Mouse (Mus musculus) liver, embryonic 13.5 days (tissue): ENCODE results near the gene Bmp2k. TPM values are rescaled to one million over a fixed set of nuclear protein-coding genes. Genes with fewer than 3 reads are reported as not detected.
A peak's percentile ranks its signal among the peaks of the same experiment; 100 is the strongest.

Experiments used
- ATAC-seq: fragments of 200-750 bp; cut with Nextera tagmentation; 2 replicates; pipeline ENCODE4 v1.8.0; 2017; ENCODE audit warnings: low read depth, mild to moderate bottlenecking, moderate number of reproducible peaks, moderate library complexity
- DNase-seq: peaks from one replicate; pipeline ENCODE4 v3.0.0; 2022
- H3K27ac ChIP-seq: fragments of 300-500 bp; sonication (generic); 2 replicates; pipeline ENCODE4 v1.5.1; 2015; ENCODE audit warnings: moderate library complexity, mild to moderate bottlenecking, inconsistent platforms
- H3K27me3 ChIP-seq: fragments of 300-500 bp; sonication (generic); 2 replicates; pipeline ENCODE4 v1.6.1; 2015; ENCODE audit warnings: mild to moderate bottlenecking, inconsistent platforms
- H3K36me3 ChIP-seq: fragments of 300-500 bp; sonication (generic); 2 replicates; pipeline ENCODE4 v1.6.1; 2015; ENCODE audit warnings: mild to moderate bottlenecking, inconsistent platforms
- H3K4me1 ChIP-seq: fragments of 300-500 bp; sonication (generic); replicated peaks from 2 replicates; pipeline ENCODE4 v1.6.1; 2015; ENCODE audit warnings: inconsistent platforms
- H3K4me2 ChIP-seq: fragments of 300-500 bp; sonication (generic); 2 replicates; pipeline ENCODE4 v1.6.1; 2015; ENCODE audit warnings: inconsistent platforms, mild to moderate bottlenecking, moderate library complexity
- H3K4me3 ChIP-seq: fragments of 300-500 bp; sonication (generic); replicated peaks from 2 replicates; pipeline ENCODE4 v1.5.1; 2015; ENCODE audit warnings: mild to moderate bottlenecking, inconsistent platforms
- H3K9ac ChIP-seq: fragments of 300-500 bp; sonication (generic); 2 replicates; pipeline ENCODE4 v1.6.1; 2015; ENCODE audit warnings: mild to moderate bottlenecking, inconsistent platforms
- H3K9me3 ChIP-seq: fragments of 300-500 bp; sonication (generic); replicated peaks from 2 replicates; pipeline ENCODE4 v1.6.1; 2016; ENCODE audit warnings: inconsistent platforms
- WGBS: fragments of 180-500 bp; shearing (Covaris S2); methylation state at CpG from one replicate; pipeline ENCODE4 v1.1.7; 2015; ENCODE audit not compliant: insufficient replicate concordance; 5-methylcytosine and 5-hydroxymethylcytosine counted together
- polyA plus RNA-seq: library from polyadenylated mRNA; unstranded; fragments of >200 nt; fragmentation: Nextera tagmentation; extraction: Ambion mirVana; gene quantifications from 2 replicates; pipeline ENCODE4 v1.2.1, GENCODE M21; 2015

Bmp2k gene
- polyA plus RNA-seq, 1 experiment from 2014 or later: 34.7 TPM

- Histone ChIP-seq H3K36me3 (peaks cover 93% of the 10 kb centered on the region), H3K27ac (no peak overlapping the region), H3K9me3 (no peaks in the 10 kb centered on the region), H3K27me3 (no peaks in the 10 kb centered on the region), H3K4me2 (no peak overlapping the region), H3K4me1 (peaks cover 3% of the 10 kb centered on the region), H3K9ac (no peak overlapping the region), H3K4me3 (no peak overlapping the region)
- ATAC-seq (no peak), DNase-seq (peak; percentile 29)
- WGBS: 6% methylated on average over 1 of the region's 1 CpGs
Measured at GRCm38 (mm10) chr5:97055511-97056068, 58.1 kb downstream of the Bmp2k start.

- no peak overlapping the region for H3K27ac ChIP-seq
- 93% methylated on average over 3 of the region's 3 CpGs for WGBS
- ATAC-seq: no peak
Measured at GRCm38 (mm10) chr5:97056359-97056758, 58.9 kb downstream of the Bmp2k start.

GRCm38 (mm10) chr5:97056791-97057450, 59.4 kb downstream of the Bmp2k start:
- H3K27me3 ChIP-seq: no peaks in the 10 kb centered on the region
- H3K4me1 ChIP-seq: peaks cover 3% of the 10 kb centered on the region
- H3K4me3 ChIP-seq: no peak overlapping the region
- DNase-seq: no peak
- H3K9me3 ChIP-seq: no peaks in the 10 kb centered on the region
- H3K36me3 ChIP-seq: peaks cover 91% of the 10 kb centered on the region
- H3K9ac ChIP-seq: no peak overlapping the region
- ATAC-seq: no peak
- H3K4me2 ChIP-seq: no peak overlapping the region
- WGBS: 86% methylated on average over 12 of the region's 12 CpGs
- H3K27ac ChIP-seq: no peak overlapping the region

More at GRCm38 (mm10) chr5:97056359-97056758, 58.9 kb downstream of the Bmp2k start:
- Histone ChIP-seq H3K4me3 (no peak overlapping the region), H3K36me3 (peaks cover 91% of the 10 kb centered on the region), H3K4me2 (no peak overlapping the region), H3K4me1 (peaks cover 3% of the 10 kb centered on the region), H3K9me3 (no peaks in the 10 kb centered on the region), H3K27me3 (no peaks in the 10 kb centered on the region), H3K9ac (no peak overlapping the region)
- no peak for DNase-seq

GRCm38 (mm10) chr5:97060864-97061263, 63.4 kb downstream of the Bmp2k start:
- Histone ChIP-seq H3K27ac (no peak overlapping the region), H3K4me1 (no peaks in the 10 kb centered on the region), H3K27me3 (no peaks in the 10 kb centered on the region), H3K4me2 (no peak overlapping the region), H3K9me3 (no peaks in the 10 kb centered on the region), H3K9ac (no peak overlapping the region), H3K36me3 (peaks cover 92% of the 10 kb centered on the region), H3K4me3 (no peak overlapping the region)
- 77% methylated on average over 3 of the region's 3 CpGs for WGBS
- ATAC-seq (no peak), DNase-seq (no peak)

- Histone ChIP-seq H3K27ac (peak overlapping the region; percentile 32; the same call in 1 of the 2 replicates), H3K9me3 (no peaks in the 10 kb centered on the region), H3K27me3 (no peaks in the 10 kb centered on the region), H3K36me3 (peaks cover 92% of the 10 kb centered on the region), H3K4me1 (no peaks in the 10 kb centered on the region), H3K9ac (no peak overlapping the region), H3K4me2 (no peak overlapping the region), H3K4me3 (no peak overlapping the region)
- DNase-seq (no peak), ATAC-seq (no peak)
- WGBS: 74% methylated on average over 1 of the region's 1 CpGs
Measured at GRCm38 (mm10) chr5:97062041-97062440, 64.6 kb downstream of the Bmp2k start.

- Histone ChIP-seq H3K4me2 (no peak overlapping the region), H3K27ac (no peak overlapping the region), H3K9me3 (no peaks in the 10 kb centered on the region), H3K36me3 (peaks cover 92% of the 10 kb centered on the region), H3K4me1 (no peaks in the 10 kb centered on the region), H3K9ac (no peak overlapping the region), H3K27me3 (no peaks in the 10 kb centered on the region), H3K4me3 (no peak overlapping the region)
- WGBS: 84% methylated on average over 4 of the region's 4 CpGs
- ATAC-seq (no peak), DNase-seq (no peak)
Measured at GRCm38 (mm10) chr5:97065746-97066145, 68.3 kb downstream of the Bmp2k start.

GRCm38 (mm10) chr5:97075476-97076151, 78.1 kb downstream of the Bmp2k start:
- Histone ChIP-seq H3K27me3 (no peaks in the 10 kb centered on the region), H3K4me1 (no peaks in the 10 kb centered on the region), H3K4me2 (no peak overlapping the region), H3K4me3 (no peak overlapping the region), H3K27ac (no peak overlapping the region), H3K9ac (no peak overlapping the region), H3K9me3 (no peaks in the 10 kb centered on the region), H3K36me3 (peaks cover 81% of the 10 kb centered on the region)
- no peak for ATAC-seq
- no peak for DNase-seq
- 91% methylated on average over 11 of the region's 11 CpGs for WGBS

GRCm38 (mm10) chr5:97076167-97076566, 78.7 kb downstream of the Bmp2k start:
- ATAC-seq: no peak
- DNase-seq: no peak
- H3K4me1 ChIP-seq: no peaks in the 10 kb centered on the region
- no peak overlapping the region for H3K4me3 ChIP-seq
- H3K36me3 ChIP-seq: peaks cover 80% of the 10 kb centered on the region
- 91% methylated on average over 5 of the region's 5 CpGs for WGBS
- H3K9me3 ChIP-seq: no peaks in the 10 kb centered on the region
- no peak overlapping the region for H3K4me2 ChIP-seq
- H3K27me3 ChIP-seq: no peaks in the 10 kb centered on the region
- no peak overlapping the region for H3K27ac ChIP-seq
- no peak overlapping the region for H3K9ac ChIP-seq

GRCm38 (mm10) chr5:97077676-97078075, 80.2 kb downstream of the Bmp2k start:
- H3K27me3 ChIP-seq: no peaks in the 10 kb centered on the region
- no peaks in the 10 kb centered on the region for H3K9me3 ChIP-seq
- no peak overlapping the region for H3K9ac ChIP-seq
- WGBS: 86% methylated on average over 7 of the region's 7 CpGs
- H3K27ac ChIP-seq: no peak overlapping the region
- H3K4me1 ChIP-seq: no peaks in the 10 kb centered on the region
- H3K36me3 ChIP-seq: peaks cover 90% of the 10 kb centered on the region
- no peak overlapping the region for H3K4me3 ChIP-seq
- ATAC-seq: no peak
- DNase-seq: no peak
- H3K4me2 ChIP-seq: no peak overlapping the region

GRCm38 (mm10) chr5:97078641-97079040, 81.2 kb downstream of the Bmp2k start:
- ATAC-seq: no peak
- DNase-seq: no peak
- no peaks in the 10 kb centered on the region for H3K4me1 ChIP-seq
- H3K9me3 ChIP-seq: no peaks in the 10 kb centered on the region
- no peak overlapping the region for H3K4me2 ChIP-seq
- no peak overlapping the region for H3K4me3 ChIP-seq
- no peak overlapping the region for H3K27ac ChIP-seq
- WGBS: 83% methylated on average over 5 of the region's 5 CpGs
- H3K9ac ChIP-seq: no peak overlapping the region
- H3K36me3 ChIP-seq: peaks cover 92% of the 10 kb centered on the region
- H3K27me3 ChIP-seq: no peaks in the 10 kb centered on the region

GRCm38 (mm10) chr5:97081481-97081880, 84.0 kb downstream of the Bmp2k start:
- 84% methylated on average over 3 of the region's 3 CpGs for WGBS
- ATAC-seq (no peak), DNase-seq (no peak)
- H3K36me3 ChIP-seq: peaks cover 94% of the 10 kb centered on the region
- H3K9ac ChIP-seq: no peak overlapping the region
- H3K4me3 ChIP-seq: no peak overlapping the region
- H3K27ac ChIP-seq: no peak overlapping the region
- H3K27me3 ChIP-seq: no peaks in the 10 kb centered on the region
- no peaks in the 10 kb centered on the region for H3K9me3 ChIP-seq
- H3K4me1 ChIP-seq: no peaks in the 10 kb centered on the region
- H3K4me2 ChIP-seq: no peak overlapping the region
